Mouse (Mus musculus) CH12.LX (cell line): ENCODE data around the gene Pkd2l1.

Source experiments
- CTCF ChIP-seq, 2 experiments: IDR thresholded peaks in 1 of 2; conservative IDR thresholded peaks in 1 of 2; 2 replicates each; pipeline ENCODE4 v1.5.1; 2011 to 2012; ENCODE audit warnings: low read depth in 2 of 2, low read length in 2 of 2, improper control_type of control experiment in 1 of 2, inconsistent platforms in 1 of 2, mild to moderate bottlenecking in 1 of 2, moderate library complexity in 1 of 2
- GABPA ChIP-seq: IDR thresholded peaks from 2 replicates; pipeline ENCODE4 v1.6.1; 2012; ENCODE audit warnings: low read depth, low read length, improper control_type of control experiment, inconsistent platforms; ENCODE audit not compliant: insufficient replicate concordance
- POLR2A ChIP-seq: IDR thresholded peaks from 2 replicates; pipeline ENCODE4 v1.6.1; 2011; ENCODE audit warnings: low read depth, mild to moderate bottlenecking, improper control_type of control experiment, low read length
- POLR2AphosphoS2 ChIP-seq: IDR thresholded peaks from 2 replicates; pipeline ENCODE4 v1.6.1; 2011; ENCODE audit warnings: low read depth, low read length, improper control_type of control experiment
- USF2 ChIP-seq: conservative IDR thresholded peaks from 2 replicates; pipeline ENCODE4 v1.6.1; 2011; ENCODE audit warnings: low read depth, low read length, improper control_type of control experiment

GRCm38 (mm10) chr19:44103001-44103400 is 89.2 kb downstream of the Pkd2l1 start:
- no peak for TF ChIP-seq USF2
- TF ChIP-seq CTCF (conservative IDR thresholded peaks at IDR 0.05 in 1 of 2, IDR thresholded peaks at IDR 0.05 in 1 of 2; ENCODE audit: low read depth in 2 of 2, low read length in 2 of 2), result no peak
- no peak for TF ChIP-seq POLR2A
- TF ChIP-seq GABPA, result no peak
- TF ChIP-seq POLR2AphosphoS2, result no peak
